Comparison of ENCODE assay signal across 8 mouse cellular contexts in the genomic region with DNA sequence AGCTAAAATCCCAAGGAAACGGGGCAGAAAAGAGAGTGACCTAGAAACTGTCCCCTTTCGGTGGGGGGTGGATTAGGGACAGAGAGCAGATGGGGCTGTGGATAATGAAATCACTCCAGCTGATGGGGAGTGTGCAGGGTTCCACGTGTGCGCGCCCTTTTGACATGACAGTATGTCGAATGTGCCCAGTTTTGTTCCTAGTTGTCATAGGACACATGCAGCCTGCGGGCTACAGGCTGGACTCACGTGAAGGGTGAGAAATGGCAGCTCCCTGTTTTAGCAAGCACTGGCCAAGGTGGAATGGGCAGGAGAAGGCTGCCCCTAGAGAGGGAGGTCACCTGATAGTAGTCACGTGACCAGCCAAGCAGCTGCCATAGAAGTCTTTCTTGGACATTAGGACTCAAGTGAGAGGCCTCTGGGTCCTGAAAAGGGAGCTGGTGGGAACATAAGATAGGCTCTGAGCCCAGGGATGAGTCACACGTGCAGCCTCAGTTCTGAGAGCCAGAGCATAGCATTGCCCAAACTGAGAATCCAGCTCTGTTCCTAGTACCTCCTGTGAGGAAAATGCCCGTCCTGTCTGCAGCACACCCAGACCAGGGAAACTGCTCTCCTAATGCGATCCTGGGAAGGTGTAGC.
A peak's percentile ranks its signal among the peaks of the same experiment; 100 is the strongest.
DNase-seq lines count a peak whose midpoint lies in the region; ATAC-seq and TF ChIP-seq lines count a peak whose summit lies in the region.

No protein-coding gene starts in this region.

- H3K9ac ChIP-seq in forebrain, postnatal 0 days = no peak overlapping the region
- H3K9ac ChIP-seq in forebrain, embryonic 11.5 days (ENCODE audit: low read length) = no peak overlapping the region
- no peak overlapping the region for H3K9ac ChIP-seq in neural tube, embryonic 11.5 days (ENCODE audit: low read length)
- no peak overlapping the region for H3K9ac ChIP-seq in heart, embryonic 15.5 days

- 63% methylated on average over 12 of the region's 12 CpGs for WGBS in forebrain, postnatal 0 days
- 68% methylated on average over 12 of the region's 12 CpGs for WGBS in forebrain, embryonic 11.5 days
- WGBS in neural tube, embryonic 11.5 days = 73% methylated on average over 12 of the region's 12 CpGs
- WGBS in heart, embryonic 15.5 days = 48% methylated on average over 12 of the region's 12 CpGs

- no peaks in the 10 kb centered on the region for H3K36me3 ChIP-seq in forebrain, postnatal 0 days (ENCODE audit: insufficient read depth)
- H3K36me3 ChIP-seq in forebrain, embryonic 11.5 days (ENCODE audit: control insufficient read depth, insufficient read depth, low read length) = no peaks in the 10 kb centered on the region
- no peaks in the 10 kb centered on the region for H3K36me3 ChIP-seq in neural tube, embryonic 11.5 days (ENCODE audit: control insufficient read depth, insufficient read depth, low read length)
- H3K36me3 ChIP-seq in heart, embryonic 15.5 days = no peaks in the 10 kb centered on the region

- H3K4me1 ChIP-seq in forebrain, postnatal 0 days (ENCODE audit: insufficient read depth) = no peaks in the 10 kb centered on the region
- no peaks in the 10 kb centered on the region for H3K4me1 ChIP-seq in forebrain, embryonic 11.5 days (replicated peaks; ENCODE audit: control insufficient read depth, insufficient read depth, low read length)
- H3K4me1 ChIP-seq in neural tube, embryonic 11.5 days (ENCODE audit: control insufficient read depth, insufficient read depth, low read length) = no peaks in the 10 kb centered on the region
- peaks cover 22% of the 10 kb centered on the region for H3K4me1 ChIP-seq in heart, embryonic 15.5 days (replicated peaks)

- no peaks in the 10 kb centered on the region for H3K9me3 ChIP-seq in forebrain, postnatal 0 days (ENCODE audit: low read length)
- no peaks in the 10 kb centered on the region for H3K9me3 ChIP-seq in forebrain, embryonic 11.5 days (ENCODE audit: control insufficient read depth, low read length)
- no peaks in the 10 kb centered on the region for H3K9me3 ChIP-seq in neural tube, embryonic 11.5 days (ENCODE audit: control insufficient read depth, low read length)
- H3K9me3 ChIP-seq in heart, embryonic 15.5 days (replicated peaks) = no peaks in the 10 kb centered on the region

- no peak overlapping the region for H3K4me2 ChIP-seq in forebrain, postnatal 0 days (ENCODE audit: low read depth)
- H3K4me2 ChIP-seq in forebrain, embryonic 11.5 days (ENCODE audit: low read depth, low read length, severe bottlenecking) = no peak overlapping the region
- no peak overlapping the region for H3K4me2 ChIP-seq in neural tube, embryonic 11.5 days (ENCODE audit: low read depth)
- 0 out of 2 replicates have a peak overlapping the region, but pooled peaks have one; percentile 18 for H3K4me2 ChIP-seq in heart, embryonic 15.5 days

- no peak overlapping the region for H3K4me3 ChIP-seq in forebrain, postnatal 0 days (ENCODE audit: low read depth, low read length)
- H3K4me3 ChIP-seq in forebrain, embryonic 11.5 days (ENCODE audit: low read depth, low read length) = no peak overlapping the region
- H3K4me3 ChIP-seq in neural tube, embryonic 11.5 days (ENCODE audit: low read depth, low read length) = no peak overlapping the region
- no peak overlapping the region for H3K4me3 ChIP-seq in heart, embryonic 15.5 days

- DNase-seq in forebrain, postnatal 0 days = no peak
- no peak for DNase-seq in forebrain, embryonic 11.5 days (ENCODE audit: low spot score)
- peak; percentile 17 for DNase-seq in neural tube, embryonic 11.5 days (ENCODE audit: low spot score)
- DNase-seq in neural tube, embryonic 10.5 days (ENCODE audit: extremely low spot score, low spot score) = no peak
- DNase-seq in lung, postnatal 14 days = peak; percentile 21
- peak; percentile 30 to 51 for DNase-seq in urinary bladder, postnatal 36 days (ENCODE audit: low spot score in 2 of 2)
- no peak for DNase-seq in kidney, adult 9 months

- H3K27ac ChIP-seq in forebrain, postnatal 0 days (ENCODE audit: low read depth, low read length) = no peak overlapping the region
- no peak overlapping the region for H3K27ac ChIP-seq in forebrain, embryonic 11.5 days (ENCODE audit: low read depth, low read length)
- no peak overlapping the region for H3K27ac ChIP-seq in neural tube, embryonic 11.5 days (ENCODE audit: low read depth, low read length)
- peak overlapping the region; percentile 69 for H3K27ac ChIP-seq in heart, embryonic 15.5 days

- H3K27me3 ChIP-seq in forebrain, postnatal 0 days (ENCODE audit: insufficient read depth, low read length) = no peaks in the 10 kb centered on the region
- H3K27me3 ChIP-seq in forebrain, embryonic 11.5 days (ENCODE audit: control insufficient read depth, insufficient read depth, low read length) = no peaks in the 10 kb centered on the region
- no peaks in the 10 kb centered on the region for H3K27me3 ChIP-seq in neural tube, embryonic 11.5 days (ENCODE audit: control insufficient read depth, insufficient read depth, low read length)
- no peaks in the 10 kb centered on the region for H3K27me3 ChIP-seq in heart, embryonic 15.5 days

- TF ChIP-seq CTCF in forebrain, postnatal 0 days (IDR thresholded peaks at IDR 0.05; ENCODE audit: low read depth) = no peak

- ATAC-seq in forebrain, postnatal 0 days = peak; percentile 32
- no peak for ATAC-seq in forebrain, embryonic 11.5 days (replicated peaks; ENCODE audit: low FRiP score)
- no peak for ATAC-seq in neural tube, embryonic 11.5 days (ENCODE audit: insufficient read depth, low FRiP score, low TSS enrichment)
- peak; percentile 83 for ATAC-seq in heart, embryonic 15.5 days (replicated peaks; ENCODE audit: insufficient number of reproducible peaks, insufficient read depth, low FRiP score, low read depth)

Comparison
In these comparisons a context has a peak if more than half of its experiments do, and no peak if none do; other contexts are left out.
1. ATAC-seq: peak in forebrain, postnatal 0 days (single experiment) and heart, embryonic 15.5 days (single experiment); none in forebrain, embryonic 11.5 days (single experiment) and neural tube, embryonic 11.5 days (single experiment).
2. DNase-seq: peak in neural tube, embryonic 11.5 days (single experiment), lung, postnatal 14 days (single experiment) and urinary bladder, postnatal 36 days (2 of 2); none in forebrain, postnatal 0 days (single experiment), forebrain, embryonic 11.5 days (single experiment), neural tube, embryonic 10.5 days (single experiment) and kidney, adult 9 months (single experiment).